In the genomic region with DNA sequence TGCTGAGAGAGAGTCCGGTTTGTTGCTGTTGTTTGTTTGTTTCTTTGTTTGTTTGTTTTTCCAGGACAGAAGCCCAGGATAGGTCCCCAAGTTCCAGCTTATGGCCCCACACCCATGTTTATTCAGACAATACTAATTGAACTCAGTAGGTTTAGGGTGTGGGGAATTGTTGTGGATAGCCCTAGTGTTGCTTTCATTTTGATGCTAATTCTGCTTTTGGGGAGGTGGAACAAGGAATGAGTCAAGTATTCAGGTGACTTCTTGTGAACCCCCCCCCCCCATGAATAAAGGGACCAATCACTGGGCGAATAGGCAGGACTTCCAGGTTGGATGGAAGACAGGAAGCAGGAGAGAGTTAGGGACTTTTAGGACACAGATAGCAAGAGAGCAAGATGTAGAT, we compare ENCODE assay signal across 25 mouse cellular contexts.
"Had no signal": no experiment of that assay in that cellular context is flagged by ENCODE, and none has a peak within 500 bp of the region (broad histone marks: within the 10 kb centered on the region; RNA-seq: fewer than 3 reads in every experiment).

No protein-coding gene starts in this region.

- ATAC-seq: hindbrain, postnatal 0 days; intestine, embryonic 16.5 days had no signal

- DNase-seq: gastrocnemius, adult 2 months; gastrocnemius, postnatal 10 days; gastrocnemius, postnatal 25 days; heart, adult 2 months; heart, postnatal 14 days; heart, postnatal 36 days; kidney, adult 18-20 months; kidney, adult 8-10 months; kidney, postnatal 10 days; kidney, postnatal 25 days; kidney, postnatal 4 days; liver; liver, embryonic 13.5 days had no signal

- H3K4me2 ChIP-seq: heart, embryonic 11.5 days; heart, embryonic 13.5 days; heart, embryonic 15.5 days; hindbrain, embryonic 13.5 days; hindbrain, embryonic 15.5 days; limb, embryonic 12.5 days; liver, embryonic 11.5 days; liver, embryonic 13.5 days had no signal

- H3K27ac ChIP-seq: gastrocnemius, adult 2 months; heart, adult 2 months; heart, embryonic 13.5 days; heart, embryonic 15.5 days; hindbrain, embryonic 13.5 days; hindbrain, embryonic 15.5 days; hindbrain, postnatal 0 days; layer of hippocampus, adult 2 months; left cerebral cortex, adult 2 months; limb, embryonic 10.5 days; limb, embryonic 12.5 days; liver, embryonic 13.5 days had no signal

- H3K9me3 ChIP-seq: heart, embryonic 13.5 days; heart, embryonic 15.5 days; hindbrain, embryonic 13.5 days; hindbrain, embryonic 15.5 days; limb, embryonic 10.5 days; limb, embryonic 12.5 days; liver, embryonic 13.5 days had no signal

- H3K4me3 ChIP-seq: gastrocnemius, adult 2 months; heart, adult 2 months; heart, embryonic 13.5 days; heart, embryonic 15.5 days; hindbrain, embryonic 13.5 days; hindbrain, embryonic 15.5 days; layer of hippocampus, adult 2 months; left cerebral cortex, adult 2 months; limb, embryonic 10.5 days; limb, embryonic 12.5 days; liver, embryonic 13.5 days had no signal

- H3K36me3 ChIP-seq: heart, embryonic 13.5 days; heart, embryonic 15.5 days; hindbrain, embryonic 13.5 days; hindbrain, embryonic 15.5 days; limb, embryonic 10.5 days; limb, embryonic 12.5 days; liver, embryonic 13.5 days had no signal

- H3K4me1 ChIP-seq: hindbrain, embryonic 13.5 days; hindbrain, embryonic 15.5 days; liver, embryonic 13.5 days had no signal

- H3K27me3 ChIP-seq: heart, embryonic 13.5 days; heart, embryonic 15.5 days; hindbrain, embryonic 13.5 days; hindbrain, embryonic 15.5 days; limb, embryonic 12.5 days; liver, embryonic 13.5 days had no signal

- H3K9ac ChIP-seq: heart, embryonic 13.5 days; heart, embryonic 15.5 days; hindbrain, embryonic 13.5 days; hindbrain, embryonic 15.5 days; limb, embryonic 12.5 days; liver, embryonic 13.5 days had no signal
